Mouse (Mus musculus): ENCODE results near the gene Rpl9.

The Rpl9 gene

GRCm38 (mm10) chr5:65371551-65371950 is 19.7 kb downstream of the Rpl9 start:
- no peak for DNase-seq

GRCm38 (mm10) chr5:65367837-65368236 is 23.4 kb downstream of the Rpl9 start:
- no peak for DNase-seq

GRCm38 (mm10) chr5:65357771-65358170 is 33.5 kb downstream of the Rpl9 start:
- no peak for DNase-seq

GRCm38 (mm10) chr5:65356851-65357250 is 34.4 kb downstream of the Rpl9 start:
- no peak for DNase-seq

- DNase-seq, result no peak
These were observed 36.3 kb downstream of the Rpl9 start for GRCm38 (mm10) chr5:65354985-65355384.

- DNase-seq, result no peak
These were observed 37.1 kb downstream of the Rpl9 start for GRCm38 (mm10) chr5:65354097-65354496.

GRCm38 (mm10) chr5:65350508-65350907 is 40.7 kb downstream of the Rpl9 start:
- no peak for DNase-seq

- DNase-seq, result no peak
These were observed 43.1 kb downstream of the Rpl9 start, which contains the start of gene Klb for GRCm38 (mm10) chr5:65348168-65348567. TSS of gene Klb (plus strand) at chr5:65348314.

- DNase-seq, result no peak
These were observed 51.1 kb downstream of the Rpl9 start for GRCm38 (mm10) chr5:65340167-65340566.

GRCm38 (mm10) chr5:65338394-65338793 is 52.9 kb downstream of the Rpl9 start:
- no peak for DNase-seq
